Mouse (Mus musculus) liver, embryonic 13.5 days (tissue): ENCODE results near the gene Zfp110. TPM values are rescaled to one million over a fixed set of nuclear protein-coding genes. Genes with fewer than 3 reads are reported as not detected.
A peak's percentile ranks its signal among the peaks of the same experiment; 100 is the strongest.
"Not testable (repeated sequence)": the region's sequence is repeated elsewhere in the genome, so short reads cannot be mapped to it uniquely, and the experiment has no call there.

ENCODE experiments used
- ATAC-seq: fragments of 200-750 bp; cut with Nextera tagmentation; 2 replicates; pipeline ENCODE4 v1.8.0; 2017; ENCODE audit warnings: low read depth, mild to moderate bottlenecking, moderate number of reproducible peaks, moderate library complexity
- DNase-seq: peaks from one replicate; pipeline ENCODE4 v3.0.0; 2022
- H3K27ac ChIP-seq: fragments of 300-500 bp; sonication (generic); 2 replicates; pipeline ENCODE4 v1.5.1; 2015; ENCODE audit warnings: moderate library complexity, mild to moderate bottlenecking, inconsistent platforms
- H3K27me3 ChIP-seq: fragments of 300-500 bp; sonication (generic); 2 replicates; pipeline ENCODE4 v1.6.1; 2015; ENCODE audit warnings: mild to moderate bottlenecking, inconsistent platforms
- H3K36me3 ChIP-seq: fragments of 300-500 bp; sonication (generic); 2 replicates; pipeline ENCODE4 v1.6.1; 2015; ENCODE audit warnings: mild to moderate bottlenecking, inconsistent platforms
- H3K4me1 ChIP-seq: fragments of 300-500 bp; sonication (generic); replicated peaks from 2 replicates; pipeline ENCODE4 v1.6.1; 2015; ENCODE audit warnings: inconsistent platforms
- H3K4me2 ChIP-seq: fragments of 300-500 bp; sonication (generic); 2 replicates; pipeline ENCODE4 v1.6.1; 2015; ENCODE audit warnings: inconsistent platforms, mild to moderate bottlenecking, moderate library complexity
- H3K4me3 ChIP-seq: fragments of 300-500 bp; sonication (generic); replicated peaks from 2 replicates; pipeline ENCODE4 v1.5.1; 2015; ENCODE audit warnings: mild to moderate bottlenecking, inconsistent platforms
- H3K9ac ChIP-seq: fragments of 300-500 bp; sonication (generic); 2 replicates; pipeline ENCODE4 v1.6.1; 2015; ENCODE audit warnings: mild to moderate bottlenecking, inconsistent platforms
- H3K9me3 ChIP-seq: fragments of 300-500 bp; sonication (generic); replicated peaks from 2 replicates; pipeline ENCODE4 v1.6.1; 2016; ENCODE audit warnings: inconsistent platforms
- whole genome bisulfite sequencing: fragments of 180-500 bp; shearing (Covaris S2); methylation state at CpG from one replicate; pipeline ENCODE4 v1.1.7; 2015; ENCODE audit not compliant: insufficient replicate concordance; 5-methylcytosine and 5-hydroxymethylcytosine counted together
- polyA plus RNA-seq: library from polyadenylated mRNA; unstranded; fragments of >200 nt; fragmentation: Nextera tagmentation; extraction: Ambion mirVana; gene quantifications from 2 replicates; pipeline ENCODE4 v1.2.1, GENCODE M21; 2015

The Zfp110 gene
- polyA plus RNA-seq: 11.7 and 14.0 TPM in 2 replicates

GRCm38 (mm10) chr7:12834162-12835120 lies at the start of gene Zfp110:
Gene Zfp110, plus strand, starts transcription at chr7:12834761.
- Histone ChIP-seq H3K27me3 (no peaks in the 10 kb centered on the region), H3K4me1 (peaks cover 18% of the 10 kb centered on the region), H3K27ac (peak within 1 kb of the TSS; percentile 35), H3K9ac (peak within 1 kb of the TSS; percentile 77), H3K4me3 (peak within 1 kb of the TSS; percentile 75), H3K9me3 (no peaks in the 10 kb centered on the region), H3K36me3 (peaks cover 31% of the 10 kb centered on the region), H3K4me2 (peak within 1 kb of the TSS; percentile 88)
- peak; percentile 84 for DNase-seq
- 2% methylated on average over 47 of the region's 47 CpGs for WGBS
- ATAC-seq: peak; percentile 99

- H3K36me3 ChIP-seq: no peaks in the 10 kb centered on the region
- H3K4me1 ChIP-seq: no peaks in the 10 kb centered on the region
- no peak overlapping the region for H3K4me3 ChIP-seq
- H3K9ac ChIP-seq: no peak overlapping the region
- no peak overlapping the region for H3K27ac ChIP-seq
- 60% methylated on average over 6 of the region's 6 CpGs for WGBS
- ATAC-seq: no peak
- H3K9me3 ChIP-seq: no peaks in the 10 kb centered on the region
- no peaks in the 10 kb centered on the region for H3K27me3 ChIP-seq
- no peak for DNase-seq
- H3K4me2 ChIP-seq: no peak overlapping the region
These were observed 47.2 kb upstream of the Zfp110 start for GRCm38 (mm10) chr7:12787333-12787732.

GRCm38 (mm10) chr7:12788025-12788424 lies 46.5 kb upstream of the Zfp110 start:
- WGBS: 24% methylated on average over 5 of the region's 5 CpGs
- Histone ChIP-seq H3K4me1 (no peaks in the 10 kb centered on the region), H3K27me3 (no peaks in the 10 kb centered on the region), H3K9ac (no peak overlapping the region), H3K36me3 (no peaks in the 10 kb centered on the region), H3K9me3 (no peaks in the 10 kb centered on the region), H3K4me3 (no peak overlapping the region), H3K4me2 (no peak overlapping the region), H3K27ac (no peak overlapping the region)
- no peak for ATAC-seq
- no peak for DNase-seq

GRCm38 (mm10) chr7:12792624-12793023 lies 41.9 kb upstream of the Zfp110 start:
- not testable (repeated sequence) for H3K36me3 ChIP-seq, DNase-seq, ATAC-seq, H3K27ac ChIP-seq, H3K4me1 ChIP-seq, H3K4me2 ChIP-seq, H3K9me3 ChIP-seq, H3K27me3 ChIP-seq, H3K4me3 ChIP-seq, H3K9ac ChIP-seq
- 54% methylated on average over 11 of the region's 11 CpGs for WGBS

GRCm38 (mm10) chr7:12797971-12798370 lies 36.6 kb upstream of the Zfp110 start:
- Histone ChIP-seq H3K4me2 (no peak overlapping the region), H3K27ac (no peak overlapping the region), H3K4me3 (no peak overlapping the region), H3K27me3 (no peaks in the 10 kb centered on the region), H3K9ac (no peak overlapping the region), H3K4me1 (peaks cover 2% of the 10 kb centered on the region), H3K36me3 (peaks cover 6% of the 10 kb centered on the region; the same call in 1 of the 2 replicates), H3K9me3 (no peaks in the 10 kb centered on the region)
- DNase-seq (no peak), ATAC-seq (no peak)
- 60% methylated on average over 2 of the region's 2 CpGs for WGBS

- H3K9ac ChIP-seq: no peak overlapping the region
- DNase-seq (no peak), ATAC-seq (no peak)
- H3K4me1 ChIP-seq: peaks cover 13% of the 10 kb centered on the region
- no peak overlapping the region for H3K4me2 ChIP-seq
- no peaks in the 10 kb centered on the region for H3K27me3 ChIP-seq
- no peak overlapping the region for H3K27ac ChIP-seq
- no peak overlapping the region for H3K4me3 ChIP-seq
- peaks cover 6% of the 10 kb centered on the region; the same call in 1 of the 2 replicates for H3K36me3 ChIP-seq
- no peaks in the 10 kb centered on the region for H3K9me3 ChIP-seq
- WGBS: 63% methylated on average over 1 of the region's 1 CpGs
These were observed 35.0 kb upstream of the Zfp110 start for GRCm38 (mm10) chr7:12799554-12799953.

GRCm38 (mm10) chr7:12802866-12803726 lies 31.5 kb upstream of the Zfp110 start, which contains the start of gene Zscan18:
Gene Zscan18, minus strand, starts transcription at chr7:12803635.
- 5% methylated on average over 31 of the region's 31 CpGs for WGBS
- Histone ChIP-seq H3K27me3 (no peaks in the 10 kb centered on the region), H3K27ac (no peak within 1 kb of the TSS)

GRCm38 (mm10) chr7:12803727-12804071 lies 30.9 kb upstream of the Zfp110 start:
- H3K27ac ChIP-seq: no peak overlapping the region
- H3K4me2 ChIP-seq: peak overlapping the region; percentile 77
- H3K36me3 ChIP-seq: peaks cover 18% of the 10 kb centered on the region
- peaks cover 13% of the 10 kb centered on the region for H3K4me1 ChIP-seq
- peak overlapping the region; percentile 48; the same call in 1 of the 2 replicates for H3K9ac ChIP-seq
- under 1% methylated on average over 16 of the region's 16 CpGs for WGBS
- ATAC-seq (peak; percentile 75; the same call in 1 of the 2 replicates), DNase-seq (no peak)
- no peaks in the 10 kb centered on the region for H3K27me3 ChIP-seq
- peak overlapping the region; percentile 52 for H3K4me3 ChIP-seq
- no peaks in the 10 kb centered on the region for H3K9me3 ChIP-seq

More at GRCm38 (mm10) chr7:12802866-12803726, 31.5 kb upstream of the Zfp110 start, which contains the start of gene Zscan18:
- Histone ChIP-seq H3K4me2 (peak within 1 kb of the TSS; percentile 77), H3K4me3 (peak within 1 kb of the TSS; percentile 52), H3K9ac (peak within 1 kb of the TSS; percentile 48), H3K36me3 (peaks cover 12% of the 10 kb centered on the region), H3K4me1 (peaks cover 13% of the 10 kb centered on the region), H3K9me3 (no peaks in the 10 kb centered on the region)
- ATAC-seq (peak; percentile 84), DNase-seq (peak; percentile 53)

GRCm38 (mm10) chr7:12815566-12815965 lies 19.0 kb upstream of the Zfp110 start:
- H3K4me2 ChIP-seq: no peak overlapping the region
- H3K36me3 ChIP-seq: peaks cover 38% of the 10 kb centered on the region
- no peak for ATAC-seq
- no peak overlapping the region for H3K9ac ChIP-seq
- 84% methylated on average over 8 of the region's 8 CpGs for WGBS
- no peaks in the 10 kb centered on the region for H3K27me3 ChIP-seq
- no peak overlapping the region for H3K27ac ChIP-seq
- DNase-seq: no peak
- H3K4me3 ChIP-seq: no peak overlapping the region
- H3K4me1 ChIP-seq: peaks cover 9% of the 10 kb centered on the region
- H3K9me3 ChIP-seq: peaks cover 13% of the 10 kb centered on the region

GRCm38 (mm10) chr7:12818521-12819295 lies 15.9 kb upstream of the Zfp110 start, which contains the start of gene Zfp329:
Gene Zfp329, minus strand, starts transcription at chr7:12818858.
- H3K9me3 ChIP-seq: no peaks in the 10 kb centered on the region; the same call in none of the 2 replicates
- WGBS: under 1% methylated on average over 40 of the region's 40 CpGs
- H3K4me3 ChIP-seq: peak within 1 kb of the TSS; percentile 81
- H3K27ac ChIP-seq: no peak within 1 kb of the TSS
- DNase-seq (peak; percentile 85), ATAC-seq (peak; percentile 99)
- peaks cover 9% of the 10 kb centered on the region for H3K4me1 ChIP-seq
- peak within 1 kb of the TSS; percentile 73 for H3K4me2 ChIP-seq
- H3K36me3 ChIP-seq: peaks cover 12% of the 10 kb centered on the region
- peak within 1 kb of the TSS; percentile 80 for H3K9ac ChIP-seq
- no peaks in the 10 kb centered on the region for H3K27me3 ChIP-seq
